Mouse (Mus musculus): ENCODE results near the gene Kif6.

Gene Kif6

DNA sequence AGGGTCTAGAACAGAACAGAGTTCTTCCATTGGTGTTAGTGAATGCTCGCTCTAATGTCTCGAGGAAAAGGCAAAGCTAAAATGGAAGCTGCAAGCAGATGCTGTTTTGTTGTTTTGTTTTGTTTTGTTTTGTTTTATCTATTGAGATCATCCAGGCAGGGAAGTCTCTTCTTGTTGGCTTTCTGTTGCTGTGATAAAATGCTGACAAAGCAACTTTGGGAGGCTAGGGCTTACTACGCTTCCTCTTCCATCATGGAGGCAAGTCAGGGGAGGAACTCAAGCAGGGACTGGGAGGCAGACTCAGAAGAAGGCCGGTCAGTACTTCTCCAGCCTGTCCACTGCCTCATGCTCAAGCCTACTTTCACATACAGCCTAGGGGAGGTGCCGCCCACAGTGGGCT lies 31.3 kb downstream of the Kif6 start:
- H3K27me3 ChIP-seq (ENCODE audit: insufficient read depth, low read length) = no peaks in the 10 kb centered on the region

DNA sequence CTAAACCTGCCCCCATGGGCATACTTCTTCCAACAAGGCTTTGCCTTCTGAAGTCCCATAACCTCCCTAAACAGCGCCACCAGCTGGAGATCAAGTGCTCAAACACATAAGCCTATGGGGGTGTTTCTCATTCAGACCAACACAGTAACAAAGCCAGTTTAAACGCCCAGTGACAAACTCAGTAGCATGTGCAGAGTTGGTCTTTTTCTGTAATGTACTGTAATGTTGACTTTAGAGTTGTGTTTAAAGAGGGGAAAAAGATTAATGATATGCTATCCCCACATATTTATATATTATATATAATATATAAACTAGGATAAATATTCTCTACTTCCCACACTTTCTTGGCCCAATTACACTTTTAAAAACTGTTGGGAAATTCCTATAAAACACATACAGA lies 34.0 kb downstream of the Kif6 start:
- no peaks in the 10 kb centered on the region for H3K27me3 ChIP-seq (ENCODE audit: insufficient read depth, low read length)
- TF ChIP-seq NANOG (IDR thresholded peaks at IDR 0.05; ENCODE audit: borderline replicate concordance, low read length) (no peak), POU5F1 (IDR thresholded peaks at IDR 0.05; ENCODE audit: borderline replicate concordance, low read length) (no peak), CTCF (conservative IDR thresholded peaks at IDR 0.05; ENCODE audit: low read length) (no peak)
- H3K4me3 ChIP-seq (replicated peaks; ENCODE audit: low read length) = no peak overlapping the region
- no peaks in the 10 kb centered on the region for H3K4me1 ChIP-seq (replicated peaks; ENCODE audit: low read depth, low read length)
- no peaks in the 10 kb centered on the region for H3K36me3 ChIP-seq (ENCODE audit: insufficient read depth, low read length)
- H3K9me3 ChIP-seq (ENCODE audit: low read length) = peaks cover 9% of the 10 kb centered on the region

More for the DNA sequence above, 31.3 kb downstream of the Kif6 start:
- TF ChIP-seq NANOG (IDR thresholded peaks at IDR 0.05; ENCODE audit: borderline replicate concordance, low read length) (no peak), CTCF (conservative IDR thresholded peaks at IDR 0.05; ENCODE audit: low read length) (no peak), POU5F1 (IDR thresholded peaks at IDR 0.05; ENCODE audit: borderline replicate concordance, low read length) (no peak)
- Histone ChIP-seq H3K4me3 (replicated peaks; ENCODE audit: low read length) (no peak overlapping the region), H3K4me1 (replicated peaks; ENCODE audit: low read depth, low read length) (no peaks in the 10 kb centered on the region), H3K9me3 (ENCODE audit: low read length) (peaks cover 9% of the 10 kb centered on the region), H3K36me3 (ENCODE audit: insufficient read depth, low read length) (no peaks in the 10 kb centered on the region)

DNA sequence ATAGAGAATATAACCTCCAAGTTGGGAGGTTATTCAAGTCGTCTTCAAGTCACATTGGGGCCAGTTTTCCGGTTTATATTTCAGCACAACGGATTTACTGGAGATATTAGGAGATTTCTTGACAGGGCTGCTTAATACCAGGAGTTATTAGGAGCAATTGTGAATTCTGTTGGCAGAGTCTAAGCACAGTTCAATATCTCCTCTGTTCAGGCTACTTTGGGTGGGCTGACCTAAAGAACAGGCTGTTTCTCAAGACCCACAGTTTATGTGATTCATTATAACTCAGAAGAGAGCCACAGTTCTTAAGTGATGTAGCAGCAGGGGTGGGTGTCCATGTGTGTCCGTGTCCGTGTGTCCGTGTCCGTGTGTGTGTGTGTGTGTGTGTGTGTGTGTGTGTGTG lies 34.5 kb downstream of the Kif6 start:
- H3K4me3 ChIP-seq (replicated peaks; ENCODE audit: low read length) = no peak overlapping the region
- TF ChIP-seq POU5F1 (IDR thresholded peaks at IDR 0.05; ENCODE audit: borderline replicate concordance, low read length) = no peak
- no peak for TF ChIP-seq NANOG (IDR thresholded peaks at IDR 0.05; ENCODE audit: borderline replicate concordance, low read length)
- TF ChIP-seq CTCF (conservative IDR thresholded peaks at IDR 0.05; ENCODE audit: low read length) = no peak
- H3K4me1 ChIP-seq (replicated peaks; ENCODE audit: low read depth, low read length) = no peaks in the 10 kb centered on the region
- peaks cover 9% of the 10 kb centered on the region for H3K9me3 ChIP-seq (ENCODE audit: low read length)
- no peaks in the 10 kb centered on the region for H3K36me3 ChIP-seq (ENCODE audit: insufficient read depth, low read length)
- no peaks in the 10 kb centered on the region for H3K27me3 ChIP-seq (ENCODE audit: insufficient read depth, low read length)

DNA sequence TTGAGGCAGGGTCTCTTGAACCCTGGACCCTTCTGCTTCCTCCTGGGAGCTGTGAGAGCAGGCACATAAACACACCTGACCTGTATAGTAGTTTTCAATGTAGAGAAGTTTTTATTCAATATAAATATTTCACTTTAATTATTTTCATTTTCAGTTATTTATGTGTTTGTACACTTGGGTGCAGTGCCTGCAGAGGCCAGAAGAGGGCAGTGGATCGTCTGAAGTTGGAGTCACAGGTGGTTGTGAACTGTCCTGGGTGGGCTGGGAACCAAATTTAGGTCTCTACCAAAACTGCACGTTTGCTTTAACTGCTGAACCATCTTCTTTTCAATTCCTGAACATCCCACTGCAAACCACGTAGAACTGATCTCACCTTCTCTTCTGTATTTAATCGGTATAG lies 35.4 kb downstream of the Kif6 start:
- H3K27me3 ChIP-seq (ENCODE audit: insufficient read depth, low read length) = no peaks in the 10 kb centered on the region
- TF ChIP-seq CTCF (conservative IDR thresholded peaks at IDR 0.05; ENCODE audit: low read length) = peak; percentile 37
- TF ChIP-seq POU5F1 (IDR thresholded peaks at IDR 0.05; ENCODE audit: borderline replicate concordance, low read length) = no peak
- no peak for TF ChIP-seq NANOG (IDR thresholded peaks at IDR 0.05; ENCODE audit: borderline replicate concordance, low read length)
- H3K4me3 ChIP-seq (replicated peaks; ENCODE audit: low read length) = no peak overlapping the region
- H3K9me3 ChIP-seq (ENCODE audit: low read length) = peaks cover 9% of the 10 kb centered on the region
- H3K4me1 ChIP-seq (replicated peaks; ENCODE audit: low read depth, low read length) = no peaks in the 10 kb centered on the region
- no peaks in the 10 kb centered on the region for H3K36me3 ChIP-seq (ENCODE audit: insufficient read depth, low read length)

GRCm38 (mm10) chr17:49652357-49652756 lies 37.4 kb downstream of the Kif6 start:
- TF ChIP-seq POU5F1 (IDR thresholded peaks at IDR 0.05; ENCODE audit: borderline replicate concordance, low read length) (no peak), NANOG (IDR thresholded peaks at IDR 0.05; ENCODE audit: borderline replicate concordance, low read length) (no peak), CTCF (conservative IDR thresholded peaks at IDR 0.05; ENCODE audit: low read length) (no peak)
- H3K27me3 ChIP-seq (ENCODE audit: insufficient read depth, low read length) = no peaks in the 10 kb centered on the region
- no peaks in the 10 kb centered on the region for H3K36me3 ChIP-seq (ENCODE audit: insufficient read depth, low read length)
- H3K4me1 ChIP-seq (replicated peaks; ENCODE audit: low read depth, low read length) = no peaks in the 10 kb centered on the region
- H3K4me3 ChIP-seq (replicated peaks; ENCODE audit: low read length) = no peak overlapping the region
- H3K9me3 ChIP-seq (ENCODE audit: low read length) = peaks cover 9% of the 10 kb centered on the region

- no peaks in the 10 kb centered on the region for H3K36me3 ChIP-seq (ENCODE audit: insufficient read depth, low read length)
- H3K4me3 ChIP-seq (replicated peaks; ENCODE audit: low read length) = no peak overlapping the region
- H3K9me3 ChIP-seq (ENCODE audit: low read length) = peaks cover 9% of the 10 kb centered on the region
- TF ChIP-seq POU5F1 (IDR thresholded peaks at IDR 0.05; ENCODE audit: borderline replicate concordance, low read length) = no peak
- TF ChIP-seq CTCF (conservative IDR thresholded peaks at IDR 0.05; ENCODE audit: low read length) = no peak
- no peak for TF ChIP-seq NANOG (IDR thresholded peaks at IDR 0.05; ENCODE audit: borderline replicate concordance, low read length)
- no peaks in the 10 kb centered on the region for H3K27me3 ChIP-seq (ENCODE audit: insufficient read depth, low read length)
- no peaks in the 10 kb centered on the region for H3K4me1 ChIP-seq (replicated peaks; ENCODE audit: low read depth, low read length)
These were observed 37.9 kb downstream of the Kif6 start for GRCm38 (mm10) chr17:49652800-49653199.

GRCm38 (mm10) chr17:49661626-49662025 lies 46.7 kb downstream of the Kif6 start:
- no peaks in the 10 kb centered on the region for H3K36me3 ChIP-seq (ENCODE audit: insufficient read depth, low read length)
- no peak overlapping the region for H3K4me3 ChIP-seq (replicated peaks; ENCODE audit: low read length)
- TF ChIP-seq CTCF (conservative IDR thresholded peaks at IDR 0.05; ENCODE audit: low read length) (no peak), NANOG (IDR thresholded peaks at IDR 0.05; ENCODE audit: borderline replicate concordance, low read length) (no peak), POU5F1 (IDR thresholded peaks at IDR 0.05; ENCODE audit: borderline replicate concordance, low read length) (no peak)
- H3K27me3 ChIP-seq (ENCODE audit: insufficient read depth, low read length) = no peaks in the 10 kb centered on the region
- no peaks in the 10 kb centered on the region for H3K9me3 ChIP-seq (ENCODE audit: low read length)
- no peaks in the 10 kb centered on the region for H3K4me1 ChIP-seq (replicated peaks; ENCODE audit: low read depth, low read length)

GRCm38 (mm10) chr17:49666728-49667127 lies 51.8 kb downstream of the Kif6 start:
- Histone ChIP-seq H3K4me1 (replicated peaks; ENCODE audit: low read depth, low read length) (no peaks in the 10 kb centered on the region), H3K27me3 (ENCODE audit: insufficient read depth, low read length) (no peaks in the 10 kb centered on the region), H3K36me3 (ENCODE audit: insufficient read depth, low read length) (no peaks in the 10 kb centered on the region), H3K4me3 (replicated peaks; ENCODE audit: low read length) (no peak overlapping the region), H3K9me3 (ENCODE audit: low read length) (no peaks in the 10 kb centered on the region)
- TF ChIP-seq POU5F1 (IDR thresholded peaks at IDR 0.05; ENCODE audit: borderline replicate concordance, low read length) (no peak), CTCF (conservative IDR thresholded peaks at IDR 0.05; ENCODE audit: low read length) (no peak), NANOG (IDR thresholded peaks at IDR 0.05; ENCODE audit: borderline replicate concordance, low read length) (no peak)

- H3K4me1 ChIP-seq (replicated peaks; ENCODE audit: low read depth, low read length) = no peaks in the 10 kb centered on the region
- no peaks in the 10 kb centered on the region for H3K27me3 ChIP-seq (ENCODE audit: insufficient read depth, low read length)
- H3K36me3 ChIP-seq (ENCODE audit: insufficient read depth, low read length) = no peaks in the 10 kb centered on the region
- no peak for TF ChIP-seq POU5F1 (IDR thresholded peaks at IDR 0.05; ENCODE audit: borderline replicate concordance, low read length)
- TF ChIP-seq CTCF (conservative IDR thresholded peaks at IDR 0.05; ENCODE audit: low read length) = no peak
- TF ChIP-seq NANOG (IDR thresholded peaks at IDR 0.05; ENCODE audit: borderline replicate concordance, low read length) = no peak
- no peak overlapping the region for H3K4me3 ChIP-seq (replicated peaks; ENCODE audit: low read length)
- H3K9me3 ChIP-seq (ENCODE audit: low read length) = no peaks in the 10 kb centered on the region
These were observed 53.4 kb downstream of the Kif6 start for GRCm38 (mm10) chr17:49668296-49668695.

Data from E14TG2a.4 (cell line).